Mouse (Mus musculus): ENCODE data around the gene Bcat1. TPM values are rescaled to one million over a fixed set of nuclear protein-coding genes. Genes with fewer than 3 reads are reported as not detected.

The Bcat1 gene
- polyA plus RNA-seq, 2 experiments, result 10.9 to 34.0 TPM

DNA sequence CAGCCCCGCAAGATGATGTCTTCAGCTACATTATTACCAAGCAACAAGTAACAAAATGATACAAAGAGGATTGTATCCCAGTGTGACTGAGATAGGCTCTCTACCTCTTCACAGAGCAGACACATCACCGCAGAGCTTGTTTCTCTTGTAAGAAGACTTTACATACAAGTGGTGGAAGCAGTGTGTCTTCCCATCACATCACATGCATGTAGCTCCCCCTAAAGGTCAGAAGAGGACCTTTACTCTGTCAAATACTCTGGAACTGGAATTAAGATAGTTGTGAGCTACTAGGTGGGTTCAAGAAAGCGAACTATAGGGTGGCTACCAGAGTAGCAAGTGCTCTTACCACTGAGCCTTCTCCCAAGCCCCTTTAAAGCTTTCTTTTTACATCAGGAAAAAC is 78.8 kb downstream of the Bcat1 start:
- DNase-seq (ENCODE audit: low spot score) (no peak), ATAC-seq (ENCODE audit: low FRiP score, low read depth) (no peak)
- H3K4me1 ChIP-seq (ENCODE audit: control insufficient read depth, insufficient read depth, low read length), result no peaks in the 10 kb centered on the region
- WGBS, result 88% methylated on average over 3 of the region's 3 CpGs
- H3K36me3 ChIP-seq (ENCODE audit: control insufficient read depth, insufficient read depth, low read length), result peaks cover 10% of the 10 kb centered on the region; the same call in 1 of the 2 replicates
- no peaks in the 10 kb centered on the region for H3K27me3 ChIP-seq (ENCODE audit: control insufficient read depth, insufficient read depth, low read length)
- H3K4me3 ChIP-seq (replicated peaks; ENCODE audit: low read length), result no peak overlapping the region
- H3K9me3 ChIP-seq (ENCODE audit: control insufficient read depth, low read length), result no peaks in the 10 kb centered on the region
- H3K27ac ChIP-seq (replicated peaks; ENCODE audit: low read depth, low read length), result no peak overlapping the region
- no peak for TF ChIP-seq POLR2A (IDR thresholded peaks at IDR 0.05; ENCODE audit: borderline replicate concordance, extremely low read depth, insufficient read depth, insufficient read length)
- no peak overlapping the region for H3K9ac ChIP-seq (ENCODE audit: low read depth, low read length, severe bottlenecking)
- no peak overlapping the region for H3K4me2 ChIP-seq (replicated peaks; ENCODE audit: low read depth, low read length, severe bottlenecking)

DNA sequence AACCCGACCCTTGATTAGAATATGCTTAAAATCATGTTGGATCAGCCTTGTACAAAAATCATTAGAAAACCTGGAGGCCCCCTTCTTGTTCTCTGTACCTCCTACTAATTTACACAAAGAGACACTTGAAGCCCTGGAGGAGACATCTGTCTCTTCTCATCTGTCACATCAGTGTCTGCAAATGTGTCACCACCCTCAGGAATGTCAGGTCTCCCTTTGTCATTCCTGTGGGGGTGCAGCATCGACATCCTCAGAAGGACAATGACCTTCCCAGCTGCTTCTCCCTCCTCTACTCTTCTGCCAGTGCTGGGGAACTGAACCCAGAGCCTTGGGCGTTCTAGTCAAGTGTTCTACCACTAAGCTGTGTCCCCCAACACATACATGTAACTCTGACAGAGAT is 83.9 kb downstream of the Bcat1 start:
- Histone ChIP-seq H3K9me3 (ENCODE audit: control insufficient read depth, low read length) (no peaks in the 10 kb centered on the region), H3K27me3 (ENCODE audit: control insufficient read depth, insufficient read depth, low read length) (no peaks in the 10 kb centered on the region), H3K4me3 (replicated peaks; ENCODE audit: low read length) (no peak overlapping the region), H3K9ac (ENCODE audit: low read depth, low read length, severe bottlenecking) (no peak overlapping the region), H3K4me1 (ENCODE audit: control insufficient read depth, insufficient read depth, low read length) (no peaks in the 10 kb centered on the region), H3K27ac (replicated peaks; ENCODE audit: low read depth, low read length) (no peak overlapping the region), H3K36me3 (ENCODE audit: control insufficient read depth, insufficient read depth, low read length) (no peaks in the 10 kb centered on the region), H3K4me2 (replicated peaks; ENCODE audit: low read depth, low read length, severe bottlenecking) (no peak overlapping the region)
- no peak for TF ChIP-seq POLR2A (IDR thresholded peaks at IDR 0.05; ENCODE audit: borderline replicate concordance, extremely low read depth, insufficient read depth, insufficient read length)
- no peak for ATAC-seq (ENCODE audit: low FRiP score, low read depth)
- no peak for DNase-seq (ENCODE audit: low spot score)
- 59% methylated on average over 3 of the region's 3 CpGs for WGBS

DNA sequence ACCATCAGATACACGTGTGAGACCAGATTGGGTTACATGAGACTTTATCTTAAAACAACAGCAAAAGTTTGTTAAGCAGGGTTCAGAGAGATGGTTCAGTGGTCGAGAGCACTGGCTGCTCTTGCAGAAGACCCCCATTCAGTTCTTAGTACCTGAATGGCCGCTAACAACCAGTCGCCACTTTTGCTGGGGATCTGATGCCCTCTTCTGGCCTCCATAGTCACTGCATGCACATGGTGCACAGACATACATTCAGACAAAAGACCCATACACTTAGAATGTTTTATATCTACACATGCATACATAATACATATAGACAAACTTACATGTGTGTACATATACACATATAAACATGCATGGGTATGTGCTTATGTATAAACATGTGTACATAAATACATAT is 86.8 kb downstream of the Bcat1 start:
- ATAC-seq (ENCODE audit: low FRiP score, low read depth) (no peak), DNase-seq (ENCODE audit: low spot score) (no peak)
- H3K27me3 ChIP-seq (ENCODE audit: control insufficient read depth, insufficient read depth, low read length), result no peaks in the 10 kb centered on the region
- H3K4me1 ChIP-seq (ENCODE audit: control insufficient read depth, insufficient read depth, low read length), result no peaks in the 10 kb centered on the region
- no peaks in the 10 kb centered on the region for H3K9me3 ChIP-seq (ENCODE audit: control insufficient read depth, low read length)
- H3K9ac ChIP-seq (ENCODE audit: low read depth, low read length, severe bottlenecking), result no peak overlapping the region
- TF ChIP-seq POLR2A (IDR thresholded peaks at IDR 0.05; ENCODE audit: borderline replicate concordance, extremely low read depth, insufficient read depth, insufficient read length), result no peak
- no peak overlapping the region for H3K27ac ChIP-seq (replicated peaks; ENCODE audit: low read depth, low read length)
- no peaks in the 10 kb centered on the region for H3K36me3 ChIP-seq (ENCODE audit: control insufficient read depth, insufficient read depth, low read length)
- no peak overlapping the region for H3K4me3 ChIP-seq (replicated peaks; ENCODE audit: low read length)
- no peak overlapping the region for H3K4me2 ChIP-seq (replicated peaks; ENCODE audit: low read depth, low read length, severe bottlenecking)
- 88% methylated on average over 4 of the region's 4 CpGs for WGBS

DNA sequence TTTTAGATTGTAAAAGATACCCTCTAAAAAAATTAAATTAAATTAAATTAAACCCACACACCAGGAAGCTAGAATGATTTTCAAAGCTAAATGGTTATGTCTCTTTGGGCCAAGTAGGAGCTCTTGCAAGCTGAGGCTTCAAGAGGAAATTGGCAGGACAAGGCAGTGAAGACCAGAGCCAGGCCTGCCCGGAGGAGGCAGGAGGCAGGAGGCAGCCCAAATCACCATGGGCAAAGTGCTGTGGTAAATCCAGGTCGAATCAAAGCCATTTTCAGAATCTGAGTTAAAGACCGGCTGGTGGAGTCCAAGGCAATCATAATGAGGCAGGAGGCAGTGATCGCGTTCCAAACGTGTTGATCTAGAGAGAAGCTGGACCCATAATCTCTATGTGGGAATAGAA is 88.3 kb downstream of the Bcat1 start:
- no peak overlapping the region for H3K27ac ChIP-seq (replicated peaks; ENCODE audit: low read depth, low read length)
- TF ChIP-seq POLR2A (IDR thresholded peaks at IDR 0.05; ENCODE audit: borderline replicate concordance, extremely low read depth, insufficient read depth, insufficient read length), result no peak
- no peaks in the 10 kb centered on the region for H3K4me1 ChIP-seq (ENCODE audit: control insufficient read depth, insufficient read depth, low read length)
- H3K36me3 ChIP-seq (ENCODE audit: control insufficient read depth, insufficient read depth, low read length), result no peaks in the 10 kb centered on the region
- H3K9ac ChIP-seq (ENCODE audit: low read depth, low read length, severe bottlenecking), result no peak overlapping the region
- 79% methylated on average over 6 of the region's 6 CpGs for WGBS
- no peaks in the 10 kb centered on the region for H3K9me3 ChIP-seq (ENCODE audit: control insufficient read depth, low read length)
- no peak overlapping the region for H3K4me2 ChIP-seq (replicated peaks; ENCODE audit: low read depth, low read length, severe bottlenecking)
- no peak overlapping the region for H3K4me3 ChIP-seq (replicated peaks; ENCODE audit: low read length)
- no peaks in the 10 kb centered on the region for H3K27me3 ChIP-seq (ENCODE audit: control insufficient read depth, insufficient read depth, low read length)
- ATAC-seq (ENCODE audit: low FRiP score, low read depth) (no peak), DNase-seq (ENCODE audit: low spot score) (no peak)

DNA sequence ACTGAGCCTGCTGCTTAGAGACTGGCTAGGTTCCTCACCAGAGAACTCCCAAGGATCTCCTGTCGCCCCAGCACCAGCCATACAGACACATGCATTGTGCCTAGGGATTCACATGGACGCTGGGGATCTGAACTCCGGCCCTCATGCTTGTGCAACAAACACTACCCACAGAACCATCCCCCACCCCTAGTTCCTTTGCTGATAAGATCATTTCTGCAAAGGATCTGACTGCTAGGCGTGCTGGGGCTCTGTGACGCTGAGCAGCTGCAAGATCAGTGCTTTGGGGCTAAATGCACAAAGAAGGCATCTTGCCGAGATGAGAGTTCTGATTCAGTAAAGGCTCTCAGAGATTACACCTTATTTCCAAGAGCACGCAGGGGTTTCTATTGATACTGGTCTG is 88.8 kb downstream of the Bcat1 start:
- no peak for TF ChIP-seq POLR2A (IDR thresholded peaks at IDR 0.05; ENCODE audit: borderline replicate concordance, extremely low read depth, insufficient read depth, insufficient read length)
- WGBS, result 78% methylated on average over 7 of the region's 7 CpGs
- H3K9ac ChIP-seq (ENCODE audit: low read depth, low read length, severe bottlenecking), result no peak overlapping the region
- no peak overlapping the region for H3K4me3 ChIP-seq (replicated peaks; ENCODE audit: low read length)
- no peaks in the 10 kb centered on the region for H3K36me3 ChIP-seq (ENCODE audit: control insufficient read depth, insufficient read depth, low read length)
- DNase-seq (ENCODE audit: low spot score) (no peak), ATAC-seq (ENCODE audit: low FRiP score, low read depth) (no peak)
- H3K9me3 ChIP-seq (ENCODE audit: control insufficient read depth, low read length), result no peaks in the 10 kb centered on the region
- no peak overlapping the region for H3K4me2 ChIP-seq (replicated peaks; ENCODE audit: low read depth, low read length, severe bottlenecking)
- no peaks in the 10 kb centered on the region for H3K4me1 ChIP-seq (ENCODE audit: control insufficient read depth, insufficient read depth, low read length)
- no peak overlapping the region for H3K27ac ChIP-seq (replicated peaks; ENCODE audit: low read depth, low read length)
- no peaks in the 10 kb centered on the region for H3K27me3 ChIP-seq (ENCODE audit: control insufficient read depth, insufficient read depth, low read length)

DNA sequence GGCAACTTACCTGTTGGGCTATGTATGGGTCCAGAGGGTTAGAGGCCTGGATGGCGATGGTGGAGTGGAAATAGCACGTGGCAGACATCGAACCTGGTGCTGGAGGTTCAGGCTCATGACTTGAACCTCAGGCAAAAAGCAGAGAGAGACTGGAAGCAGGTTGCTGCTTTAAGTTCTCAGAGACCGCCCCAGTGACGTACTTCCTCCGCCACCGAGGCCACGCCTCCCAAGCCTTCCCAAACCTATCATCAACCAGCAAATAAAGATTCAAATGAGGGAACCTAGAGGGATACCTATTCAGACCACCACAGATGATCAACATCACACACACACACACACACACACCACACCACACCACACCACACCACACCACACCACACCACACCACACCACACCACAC is 91.8 kb downstream of the Bcat1 start:
- DNase-seq (ENCODE audit: low spot score), result no peak
- whole genome bisulfite sequencing, result 96% methylated on average over 8 of the region's 8 CpGs
- Histone ChIP-seq H3K27ac (replicated peaks; ENCODE audit: low read depth, low read length) (no peak overlapping the region), H3K4me2 (replicated peaks; ENCODE audit: low read depth, low read length, severe bottlenecking) (no peak overlapping the region), H3K36me3 (ENCODE audit: control insufficient read depth, insufficient read depth, low read length) (no peaks in the 10 kb centered on the region), H3K9ac (ENCODE audit: low read depth, low read length, severe bottlenecking) (no peak overlapping the region), H3K27me3 (ENCODE audit: control insufficient read depth, insufficient read depth, low read length) (no peaks in the 10 kb centered on the region), H3K9me3 (ENCODE audit: control insufficient read depth, low read length) (no peaks in the 10 kb centered on the region), H3K4me1 (ENCODE audit: control insufficient read depth, insufficient read depth, low read length) (no peaks in the 10 kb centered on the region), H3K4me3 (replicated peaks; ENCODE audit: low read length) (no peak overlapping the region)
- ATAC-seq (ENCODE audit: low FRiP score, low read depth), result no peak
- TF ChIP-seq POLR2A (IDR thresholded peaks at IDR 0.05; ENCODE audit: borderline replicate concordance, extremely low read depth, insufficient read depth, insufficient read length), result no peak

All from limb, embryonic 14.5 days (tissue).